Mouse (Mus musculus) kidney, postnatal 10 days (tissue): Measurements from ENCODE around the gene Pcolce2.
"Not testable (repeated sequence)": the region's sequence is repeated elsewhere in the genome, so short reads cannot be mapped to it uniquely, and the experiment has no call there.

Source experiments
- DNase-seq: peaks from one replicate; pipeline ENCODE4 v3.0.0; 2021; ENCODE audit warnings: mixed read lengths

The Pcolce2 gene

GRCm38 (mm10) chr9:95637271-95638181 is at the start of gene Pcolce2:
Gene Pcolce2, plus strand, starts transcription at chr9:95637601.
- peak; percentile 47 for DNase-seq

GRCm38 (mm10) chr9:95588070-95588469 is 49.3 kb upstream of the Pcolce2 start:
- DNase-seq: no peak

GRCm38 (mm10) chr9:95594291-95594690 is 43.1 kb upstream of the Pcolce2 start:
- DNase-seq: peak; percentile 14

- no peak for DNase-seq
Observed at GRCm38 (mm10) chr9:95597466-95598178, 39.8 kb upstream of the Pcolce2 start.

GRCm38 (mm10) chr9:95598179-95598721 is 39.2 kb upstream of the Pcolce2 start:
- DNase-seq: peak; percentile 11

- DNase-seq: peak; percentile 20
Observed at GRCm38 (mm10) chr9:95599399-95599798, 38.0 kb upstream of the Pcolce2 start.

- no peak for DNase-seq
Observed at GRCm38 (mm10) chr9:95602849-95603248, 34.6 kb upstream of the Pcolce2 start.

GRCm38 (mm10) chr9:95603316-95603715 is 34.1 kb upstream of the Pcolce2 start:
- DNase-seq: no peak

GRCm38 (mm10) chr9:95607196-95607595 is 30.2 kb upstream of the Pcolce2 start:
- DNase-seq: no peak

- DNase-seq: no peak
Observed at GRCm38 (mm10) chr9:95612246-95612768, 25.1 kb upstream of the Pcolce2 start.

- peak; percentile 34 for DNase-seq
Observed at GRCm38 (mm10) chr9:95613426-95614127, 23.8 kb upstream of the Pcolce2 start.

GRCm38 (mm10) chr9:95614861-95615615 is 22.4 kb upstream of the Pcolce2 start:
- DNase-seq: peak; percentile 60

- peak; percentile 14 for DNase-seq
Observed at GRCm38 (mm10) chr9:95615961-95616360, 21.4 kb upstream of the Pcolce2 start.

GRCm38 (mm10) chr9:95618572-95618971 is 18.8 kb upstream of the Pcolce2 start:
- DNase-seq: no peak

- DNase-seq: no peak
Observed at GRCm38 (mm10) chr9:95624072-95624471, 13.3 kb upstream of the Pcolce2 start.

- no peak for DNase-seq
Observed at GRCm38 (mm10) chr9:95628439-95628948, 8.9 kb upstream of the Pcolce2 start.

GRCm38 (mm10) chr9:95629561-95629960 is 7.8 kb upstream of the Pcolce2 start:
- DNase-seq: not testable (repeated sequence)

GRCm38 (mm10) chr9:95636395-95636794 is 1.0 kb upstream of the Pcolce2 start:
- DNase-seq: no peak

GRCm38 (mm10) chr9:95639919-95640318 is 2.5 kb downstream of the Pcolce2 start:
- DNase-seq: no peak

- DNase-seq: no peak
Observed at GRCm38 (mm10) chr9:95645926-95646325, 8.5 kb downstream of the Pcolce2 start.

GRCm38 (mm10) chr9:95653363-95653762 is 16.0 kb downstream of the Pcolce2 start:
- peak; percentile 19 for DNase-seq

- no peak for DNase-seq
Observed at GRCm38 (mm10) chr9:95654356-95654755, 17.0 kb downstream of the Pcolce2 start.
